Mouse (Mus musculus) lung, embryonic 14.5 days (tissue): ENCODE measurements around the gene Tor3a. TPM values are rescaled to one million over a fixed set of nuclear protein-coding genes. Genes with fewer than 3 reads are reported as not detected.
"Not testable (repeated sequence)": the region's sequence is repeated elsewhere in the genome, so short reads cannot be mapped to it uniquely, and the experiment has no call there.

Experiments used
- ATAC-seq: fragments of 200-750 bp; cut with Nextera tagmentation; 2 replicates; pipeline ENCODE4 v1.8.0; 2017; ENCODE audit warnings: mild to moderate bottlenecking, moderate TSS enrichment, moderate library complexity; ENCODE audit not compliant: insufficient read depth
- DNase-seq: peaks from one replicate; pipeline ENCODE4 v3.0.0-alpha.2; 2015
- H3K27ac ChIP-seq: fragments of 300-500 bp; sonication (generic); 2 replicates; pipeline ENCODE4 v1.5.1; 2014; ENCODE audit warnings: low read depth, mild to moderate bottlenecking, moderate library complexity
- H3K27me3 ChIP-seq: fragments of 300-500 bp; sonication (generic); 2 replicates; pipeline ENCODE4 v1.6.1; 2014; ENCODE audit warnings: low read length, control low read depth; ENCODE audit not compliant: insufficient read depth
- H3K36me3 ChIP-seq: fragments of 300-500 bp; sonication (generic); 2 replicates; pipeline ENCODE4 v1.6.1; 2014; ENCODE audit warnings: control low read depth; ENCODE audit not compliant: insufficient read depth
- H3K4me1 ChIP-seq: fragments of 300-500 bp; sonication (generic); 2 replicates; pipeline ENCODE4 v1.6.1; 2014; ENCODE audit warnings: antibody characterized with exemption, control low read depth; ENCODE audit not compliant: insufficient read depth
- H3K4me2 ChIP-seq: fragments of 300-500 bp; sonication (generic); 2 replicates; pipeline ENCODE4 v1.6.1; 2014; ENCODE audit warnings: mild to moderate bottlenecking
- H3K4me3 ChIP-seq: fragments of 300-500 bp; sonication (generic); 2 replicates; pipeline ENCODE4 v1.5.1; 2014; ENCODE audit warnings: low read depth, low read length
- H3K9ac ChIP-seq: fragments of 300-500 bp; sonication (generic); 2 replicates; pipeline ENCODE4 v1.6.1; 2014
- H3K9me3 ChIP-seq: fragments of 300-500 bp; sonication (generic); 2 replicates; pipeline ENCODE4 v1.6.1; 2016; ENCODE audit warnings: low read depth, low read length, control low read depth
- CTCF ChIP-seq: IDR thresholded peaks from 2 replicates; pipeline ENCODE4 v1.5.1; 2016; ENCODE audit warnings: antibody characterized with exemption, low read depth
- WGBS: fragments of 180-500 bp; shearing (Covaris S2); extraction: QIAGEN DNeasy Blood & Tissue Kit; methylation state at CpG from one replicate; pipeline ENCODE4 v1.1.7; 2014; 5-methylcytosine and 5-hydroxymethylcytosine counted together
- polyA plus RNA-seq: library from polyadenylated mRNA; unstranded; fragments of >200 nt; fragmentation: Nextera tagmentation; extraction: Ambion mirVana; gene quantifications from 2 replicates; pipeline ENCODE4 v1.2.1, GENCODE M21; 2014

Tor3a gene
- polyA plus RNA-seq, 1 experiment from 2014 or later: 8.7 TPM

- Histone ChIP-seq H3K27ac (no peak overlapping the region), H3K4me2 (no peak overlapping the region), H3K36me3 (no peaks in the 10 kb centered on the region), H3K27me3 (no peaks in the 10 kb centered on the region), H3K4me1 (peaks cover 6% of the 10 kb centered on the region; the same call in 1 of the 2 replicates), H3K9ac (no peak overlapping the region), H3K9me3 (no peaks in the 10 kb centered on the region), H3K4me3 (no peak overlapping the region)
- no peak for TF ChIP-seq CTCF
- no peak for DNase-seq
- ATAC-seq: no peak
- WGBS: 34% methylated on average over 11 of the region's 11 CpGs
Observed at GRCm38 (mm10) chr1:156669208-156669983, 4.8 kb downstream of the Tor3a start.

- DNase-seq (no peak), ATAC-seq (no peak)
Observed at GRCm38 (mm10) chr1:156668602-156669001, 5.6 kb downstream of the Tor3a start.

GRCm38 (mm10) chr1:156667141-156667926 is 6.8 kb downstream of the Tor3a start:
- H3K9ac ChIP-seq: no peak overlapping the region
- H3K4me2 ChIP-seq: no peak overlapping the region
- TF ChIP-seq CTCF: no peak
- H3K36me3 ChIP-seq: no peaks in the 10 kb centered on the region
- H3K27ac ChIP-seq: no peak overlapping the region
- no peak overlapping the region for H3K4me3 ChIP-seq
- no peaks in the 10 kb centered on the region for H3K27me3 ChIP-seq
- H3K4me1 ChIP-seq: peaks cover 3% of the 10 kb centered on the region; the same call in 1 of the 2 replicates
- H3K9me3 ChIP-seq: no peaks in the 10 kb centered on the region
- 74% methylated on average over 23 of the region's 23 CpGs for WGBS
- DNase-seq (no peak), ATAC-seq (peak; percentile 25; the same call in 1 of the 2 replicates)

More at GRCm38 (mm10) chr1:156668602-156669001, 5.6 kb downstream of the Tor3a start:
- Histone ChIP-seq H3K4me3 (no peak overlapping the region), H3K9me3 (no peaks in the 10 kb centered on the region), H3K4me2 (no peak overlapping the region), H3K9ac (no peak overlapping the region), H3K27me3 (no peaks in the 10 kb centered on the region), H3K27ac (no peak overlapping the region), H3K4me1 (peaks cover 6% of the 10 kb centered on the region; the same call in 1 of the 2 replicates), H3K36me3 (no peaks in the 10 kb centered on the region)
- 30% methylated on average over 5 of the region's 5 CpGs for WGBS
- TF ChIP-seq CTCF: no peak

- Histone ChIP-seq H3K27ac (no peak overlapping the region), H3K9me3 (no peaks in the 10 kb centered on the region), H3K4me3 (no peak overlapping the region), H3K4me2 (no peak overlapping the region), H3K4me1 (peaks cover 3% of the 10 kb centered on the region; the same call in 1 of the 2 replicates), H3K36me3 (no peaks in the 10 kb centered on the region), H3K9ac (no peak overlapping the region), H3K27me3 (no peaks in the 10 kb centered on the region)
- no peak for TF ChIP-seq CTCF
- DNase-seq (no peak), ATAC-seq (no peak)
- 84% methylated on average over 8 of the region's 8 CpGs for WGBS
Observed at GRCm38 (mm10) chr1:156665777-156666176, 8.4 kb downstream of the Tor3a start.

GRCm38 (mm10) chr1:156660660-156661236 is 13.4 kb downstream of the Tor3a start:
- Histone ChIP-seq H3K4me2 (peak overlapping the region; percentile 19), H3K27ac (peak overlapping the region; percentile 33; the same call in 1 of the 2 replicates)
- H3K4me3 ChIP-seq, H3K36me3 ChIP-seq, H3K9ac ChIP-seq, H3K4me1 ChIP-seq, H3K9me3 ChIP-seq, H3K27me3 ChIP-seq: not testable (repeated sequence)
- DNase-seq: peak; percentile 27
- ATAC-seq: peak; percentile 33; the same call in 1 of the 2 replicates
- 58% methylated on average over 15 of the region's 21 CpGs for WGBS

- Histone ChIP-seq H3K27me3 (no peaks in the 10 kb centered on the region), H3K4me3 (no peak overlapping the region), H3K27ac (no peak overlapping the region), H3K4me1 (no peaks in the 10 kb centered on the region), H3K4me2 (no peak overlapping the region), H3K36me3 (no peaks in the 10 kb centered on the region), H3K9ac (no peak overlapping the region), H3K9me3 (no peaks in the 10 kb centered on the region)
- 58% methylated on average over 13 of the region's 13 CpGs for WGBS
- TF ChIP-seq CTCF: no peak
- ATAC-seq: peak; percentile 76
- peak; percentile 35 for DNase-seq
Observed at GRCm38 (mm10) chr1:156659906-156660659, 14.1 kb downstream of the Tor3a start.
